Mouse (Mus musculus) pancreas, adult 10 weeks (tissue): Measurements from ENCODE around the gene Trpc4ap. TPM values are rescaled to one million over a fixed set of nuclear protein-coding genes. Genes with fewer than 3 reads are reported as not detected.

Source experiments
- polyA plus RNA-seq: library from polyadenylated mRNA; stranded (reverse); fragments of 350-450 nt; fragmentation: Illumina TruSeq; extraction: RNeasy Lipid Tissue Mini Kit (QIAGEN cat#74804); gene quantifications from one replicate; pipeline ENCODE4 v1.2.3, GENCODE M21; 2015; ENCODE audit warnings: low read depth, low replicate concordance; ENCODE audit not compliant: insufficient read depth

Gene Trpc4ap
- polyA plus RNA-seq = 34.8 TPM

DNA sequence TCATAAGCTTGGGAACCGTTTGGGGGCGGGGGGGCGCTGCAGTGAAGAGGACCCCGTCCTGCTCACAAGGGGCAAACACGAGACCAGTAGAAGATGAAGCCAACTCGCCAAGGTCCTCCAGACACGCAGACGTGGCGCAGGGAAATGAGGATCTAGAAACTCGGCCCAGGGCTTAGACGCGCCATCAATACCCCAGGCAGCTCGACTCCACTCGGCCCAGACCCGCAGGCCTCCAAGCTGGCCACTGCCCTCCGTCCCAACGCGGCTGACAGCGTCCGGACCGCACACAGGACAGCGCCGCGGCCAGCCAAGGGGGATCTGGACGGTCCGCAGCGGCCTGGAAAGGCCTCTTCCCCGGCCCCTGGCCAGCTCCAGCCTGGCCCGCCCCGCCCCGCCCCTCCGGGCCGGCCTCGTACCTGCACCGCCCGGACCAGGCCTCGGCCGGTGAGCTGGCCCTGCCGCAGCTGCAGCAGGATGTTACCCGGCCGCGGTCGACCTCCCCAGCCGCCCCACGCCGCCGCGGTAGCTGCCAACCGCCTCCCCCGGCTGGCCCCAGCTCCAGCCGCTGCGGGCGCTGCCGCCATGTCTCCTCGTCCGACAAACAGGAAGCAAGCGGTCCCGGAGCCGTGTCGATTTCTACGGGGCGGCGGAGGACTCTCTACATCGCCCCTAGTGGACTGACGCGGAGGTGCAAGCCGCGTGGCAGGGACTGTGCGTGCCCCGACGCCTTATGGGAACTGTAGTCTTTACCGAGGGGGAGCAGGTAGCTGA is at the start of gene Trpc4ap:
TSS of gene Trpc4ap (minus strand) at position 662 of the 771 bp plus-strand sequence.

DNA sequence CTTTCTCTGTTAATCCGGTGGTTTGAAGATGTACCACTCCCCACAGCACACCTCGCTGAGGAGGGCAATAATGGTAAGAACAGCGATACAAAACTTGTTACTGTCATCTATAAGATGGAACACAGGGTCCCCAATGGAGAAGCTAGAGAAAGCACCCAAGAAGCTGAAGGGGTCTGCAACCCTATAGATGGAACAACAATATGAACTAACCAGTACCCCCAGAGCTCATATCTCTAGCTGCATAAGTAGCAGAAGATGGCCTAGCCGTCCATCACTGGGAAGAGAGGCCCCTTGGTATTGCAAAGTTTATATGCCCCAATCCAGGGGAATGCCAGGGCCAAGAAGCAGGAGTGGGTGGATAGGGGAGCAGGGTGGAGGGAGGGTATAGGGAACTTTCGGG is 43.6 kb upstream of the Trpc4ap start, which contains the start of gene Gm17581:
TSS of gene Gm17581 (minus strand) at position 101 of the 400 bp plus-strand sequence.

DNA sequence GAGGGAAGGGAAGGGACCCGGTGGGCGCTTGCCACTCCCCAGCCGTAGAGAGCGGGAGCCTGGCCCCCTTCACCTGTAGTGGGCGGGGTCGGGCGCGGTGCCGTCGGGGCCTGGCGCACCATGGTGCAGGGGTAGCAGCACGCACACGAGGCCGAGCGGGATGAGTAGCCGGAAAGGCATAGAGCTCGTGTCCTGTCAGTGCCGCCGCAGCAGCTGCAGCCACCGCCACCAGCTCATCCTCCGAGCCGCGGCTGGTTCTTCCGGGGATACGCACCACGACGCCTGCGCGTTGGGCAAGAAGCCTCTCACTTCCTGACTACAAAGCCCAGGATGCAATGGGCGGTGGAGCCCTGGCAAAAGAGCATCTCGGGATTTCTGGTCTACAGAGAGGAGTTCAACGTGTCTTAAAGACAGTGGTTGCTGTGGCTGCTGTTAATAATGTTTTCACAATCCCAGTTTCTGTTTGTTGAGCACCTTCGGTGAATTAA is 37.0 kb upstream of the Trpc4ap start, which contains the start of gene Edem2:
TSS of gene Edem2 (minus strand) at position 318 of the 488 bp plus-strand sequence.

DNA sequence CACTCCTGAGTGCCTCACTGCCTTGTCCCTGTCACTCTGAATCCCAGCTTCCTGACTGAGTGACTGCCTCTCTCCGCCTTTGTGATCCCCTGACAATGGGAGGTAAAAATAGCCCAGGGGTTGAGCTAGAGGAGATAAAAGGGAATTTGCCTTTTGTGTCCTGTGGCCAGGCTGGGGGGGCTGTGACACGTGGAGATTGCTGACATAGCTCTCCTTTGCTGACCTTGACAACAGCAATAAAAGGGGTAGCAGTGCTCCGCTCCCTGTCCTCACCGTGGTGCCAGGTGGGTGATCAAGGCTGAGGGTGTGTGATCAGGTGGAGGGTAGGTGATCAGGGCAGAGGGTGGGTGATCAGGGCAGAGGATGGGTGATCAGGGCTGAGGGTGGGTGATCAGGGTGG is 81.2 kb downstream of the Trpc4ap start, which contains the start of gene Myh7b:
TSS of gene Myh7b (plus strand) at position 235 of the 400 bp plus-strand sequence.

DNA sequence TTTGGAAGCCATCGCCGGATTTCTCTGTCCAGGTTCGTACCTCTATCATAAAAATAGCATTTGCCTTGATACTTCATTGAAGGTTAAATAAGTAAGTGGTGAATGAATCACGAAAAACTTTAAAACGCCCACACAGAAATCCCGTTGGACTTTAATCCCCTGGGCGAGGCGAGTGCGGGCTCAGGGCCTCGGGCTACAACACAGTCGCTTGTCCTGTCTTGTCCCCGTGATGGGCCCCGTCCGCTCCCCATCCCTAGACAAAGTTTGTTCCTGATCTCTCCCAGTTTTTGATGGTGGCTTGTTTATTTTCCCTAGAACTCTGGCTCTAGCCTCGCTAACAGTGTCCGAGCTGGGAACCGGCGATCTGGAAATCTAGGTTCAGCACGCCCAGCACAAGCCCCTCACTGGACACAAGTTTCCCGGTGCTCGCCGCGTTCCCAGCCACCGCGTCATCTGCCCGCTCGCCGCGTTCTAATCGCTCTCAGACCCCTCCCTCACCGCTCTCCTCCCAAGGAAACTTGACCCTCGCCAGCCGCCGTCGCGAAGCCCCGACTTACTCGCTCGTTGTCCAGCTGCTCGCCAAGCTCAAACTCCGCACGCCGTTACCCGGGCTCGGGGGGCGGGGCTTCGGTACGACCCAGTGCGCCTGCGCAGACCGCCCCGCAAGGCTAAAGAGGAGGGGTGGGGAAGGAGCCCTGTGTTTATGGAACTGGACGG is 99.9 kb downstream of the Trpc4ap start, which contains the start of gene Gss:
TSS of gene Gss (minus strand) at position 674 of the 717 bp plus-strand sequence.

Other genes with a start within 250 kb of the Trpc4ap start
- 7.0 TPM for gene Ncoa6, start 218.5 kb downstream of the Trpc4ap start, polyA plus RNA-seq
- gene Acss2, start 174.4 kb downstream of the Trpc4ap start, polyA plus RNA-seq = 6.0 TPM
- gene Ggt7, start 174.1 kb downstream of the Trpc4ap start, polyA plus RNA-seq = 4.5 TPM
- 3.0 TPM for gene Gss, start 99.6 kb downstream of the Trpc4ap start, polyA plus RNA-seq
- gene Myh7b, start 81.2 kb downstream of the Trpc4ap start, polyA plus RNA-seq = not detected
- gene Edem2, start 37.1 kb upstream of the Trpc4ap start, polyA plus RNA-seq = 84.1 TPM
- not detected for gene Gm17581, start 43.5 kb upstream of the Trpc4ap start, polyA plus RNA-seq
- gene Procr, start 58.7 kb upstream of the Trpc4ap start, polyA plus RNA-seq = 6.8 TPM
- 0.30 TPM for gene Mmp24, start 83.0 kb upstream of the Trpc4ap start, polyA plus RNA-seq
- 13.2 TPM for gene BC029722, start 127.0 kb upstream of the Trpc4ap start, polyA plus RNA-seq
- gene Eif6, start 134.5 kb upstream of the Trpc4ap start, polyA plus RNA-seq = 16.0 TPM
- gene Fam83c, start 142.5 kb upstream of the Trpc4ap start, polyA plus RNA-seq = not detected
- 6.6 TPM for gene Uqcc1, start 237.9 kb upstream of the Trpc4ap start, polyA plus RNA-seq
- gene Gm15557, start 248.3 kb upstream of the Trpc4ap start, polyA plus RNA-seq = not detected